Mouse (Mus musculus) megakaryocyte, embryonic 14.5 days (primary cell): Measurements from ENCODE around the gene Ccnd3.

Source experiments
- FLI1 ChIP-seq: IDR thresholded peaks from 2 replicates; pipeline ENCODE4 v1.6.1; 2012; ENCODE audit warnings: low read length, inconsistent platforms, mixed read lengths
- GATA1 ChIP-seq: IDR thresholded peaks from 3 replicates; pipeline ENCODE4 v1.6.1; 2012; ENCODE audit warnings: mixed read lengths, low read length, inconsistent platforms, borderline replicate concordance

GRCm38 (mm10) chr17:47485791-47486190 lies 19.1 kb upstream of the Ccnd3 start:
- TF ChIP-seq GATA1 (no peak), FLI1 (no peak)
